Mouse (Mus musculus): ENCODE measurements around the gene Otoa.

Otoa gene

GRCm38 (mm10) chr7:121085500-121085899, 4.0 kb downstream of the Otoa start:
- Histone ChIP-seq H3K4me3 (replicated peaks; ENCODE audit: low read length) (no peak overlapping the region), H3K4me1 (replicated peaks; ENCODE audit: low read depth, low read length) (peaks cover 4% of the 10 kb centered on the region; the same call in 1 of the 2 replicates), H3K9me3 (ENCODE audit: low read length) (no peaks in the 10 kb centered on the region), H3K36me3 (ENCODE audit: insufficient read depth, low read length) (no peaks in the 10 kb centered on the region), H3K27me3 (ENCODE audit: insufficient read depth, low read length) (peaks cover 3% of the 10 kb centered on the region; the same call in 1 of the 2 replicates)
- no peak for TF ChIP-seq CTCF (conservative IDR thresholded peaks at IDR 0.05; ENCODE audit: low read length)
- no peak for TF ChIP-seq NANOG (IDR thresholded peaks at IDR 0.05; ENCODE audit: borderline replicate concordance, low read length)
- TF ChIP-seq POU5F1 (IDR thresholded peaks at IDR 0.05; ENCODE audit: borderline replicate concordance, low read length): no peak

DNA sequence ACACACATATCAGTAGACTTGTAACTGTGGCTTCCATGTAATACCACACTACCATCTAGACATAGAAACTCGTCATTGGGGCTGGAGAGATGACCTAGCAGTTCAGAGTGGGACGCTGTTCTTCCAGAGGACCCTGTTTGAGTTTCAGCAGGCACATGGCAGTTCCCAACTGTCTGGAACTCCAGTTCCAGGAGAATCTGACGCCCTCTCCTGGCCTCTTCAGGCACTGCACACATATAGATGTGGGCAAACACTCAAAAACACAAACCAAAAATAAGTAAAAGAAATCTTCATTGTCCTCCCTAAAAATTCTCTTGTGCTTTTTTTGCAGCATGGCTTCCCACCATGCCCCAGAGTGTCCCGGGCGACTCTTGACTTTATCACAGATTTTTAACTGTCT, 7.3 kb downstream of the Otoa start:
- peaks cover 3% of the 10 kb centered on the region for H3K4me1 ChIP-seq (replicated peaks; ENCODE audit: low read depth, low read length)
- no peaks in the 10 kb centered on the region for H3K9me3 ChIP-seq (ENCODE audit: low read length)
- H3K27me3 ChIP-seq (ENCODE audit: insufficient read depth, low read length): peaks cover 3% of the 10 kb centered on the region; the same call in 1 of the 2 replicates
- TF ChIP-seq CTCF (conservative IDR thresholded peaks at IDR 0.05; ENCODE audit: low read length) (peak; percentile 52), POU5F1 (IDR thresholded peaks at IDR 0.05; ENCODE audit: borderline replicate concordance, low read length) (no peak), NANOG (IDR thresholded peaks at IDR 0.05; ENCODE audit: borderline replicate concordance, low read length) (no peak)
- no peaks in the 10 kb centered on the region for H3K36me3 ChIP-seq (ENCODE audit: insufficient read depth, low read length)
- no peak overlapping the region for H3K4me3 ChIP-seq (replicated peaks; ENCODE audit: low read length)

GRCm38 (mm10) chr7:121090748-121091147, 9.3 kb downstream of the Otoa start:
- Histone ChIP-seq H3K9me3 (ENCODE audit: low read length) (no peaks in the 10 kb centered on the region), H3K27me3 (ENCODE audit: insufficient read depth, low read length) (peaks cover 3% of the 10 kb centered on the region; the same call in 1 of the 2 replicates), H3K4me3 (replicated peaks; ENCODE audit: low read length) (no peak overlapping the region), H3K4me1 (replicated peaks; ENCODE audit: low read depth, low read length) (peaks cover 3% of the 10 kb centered on the region), H3K36me3 (ENCODE audit: insufficient read depth, low read length) (no peaks in the 10 kb centered on the region)
- TF ChIP-seq NANOG (IDR thresholded peaks at IDR 0.05; ENCODE audit: borderline replicate concordance, low read length) (no peak), POU5F1 (IDR thresholded peaks at IDR 0.05; ENCODE audit: borderline replicate concordance, low read length) (no peak), CTCF (conservative IDR thresholded peaks at IDR 0.05; ENCODE audit: low read length) (no peak)

- peaks cover 3% of the 10 kb centered on the region; the same call in 1 of the 2 replicates for H3K27me3 ChIP-seq (ENCODE audit: insufficient read depth, low read length)
- no peak overlapping the region for H3K4me3 ChIP-seq (replicated peaks; ENCODE audit: low read length)
- no peaks in the 10 kb centered on the region for H3K9me3 ChIP-seq (ENCODE audit: low read length)
- TF ChIP-seq NANOG (IDR thresholded peaks at IDR 0.05; ENCODE audit: borderline replicate concordance, low read length): no peak
- no peak for TF ChIP-seq CTCF (conservative IDR thresholded peaks at IDR 0.05; ENCODE audit: low read length)
- TF ChIP-seq POU5F1 (IDR thresholded peaks at IDR 0.05; ENCODE audit: borderline replicate concordance, low read length): no peak
- H3K36me3 ChIP-seq (ENCODE audit: insufficient read depth, low read length): no peaks in the 10 kb centered on the region
- peaks cover 3% of the 10 kb centered on the region for H3K4me1 ChIP-seq (replicated peaks; ENCODE audit: low read depth, low read length)
These were observed 11.6 kb downstream of the Otoa start for GRCm38 (mm10) chr7:121093026-121093425.

DNA sequence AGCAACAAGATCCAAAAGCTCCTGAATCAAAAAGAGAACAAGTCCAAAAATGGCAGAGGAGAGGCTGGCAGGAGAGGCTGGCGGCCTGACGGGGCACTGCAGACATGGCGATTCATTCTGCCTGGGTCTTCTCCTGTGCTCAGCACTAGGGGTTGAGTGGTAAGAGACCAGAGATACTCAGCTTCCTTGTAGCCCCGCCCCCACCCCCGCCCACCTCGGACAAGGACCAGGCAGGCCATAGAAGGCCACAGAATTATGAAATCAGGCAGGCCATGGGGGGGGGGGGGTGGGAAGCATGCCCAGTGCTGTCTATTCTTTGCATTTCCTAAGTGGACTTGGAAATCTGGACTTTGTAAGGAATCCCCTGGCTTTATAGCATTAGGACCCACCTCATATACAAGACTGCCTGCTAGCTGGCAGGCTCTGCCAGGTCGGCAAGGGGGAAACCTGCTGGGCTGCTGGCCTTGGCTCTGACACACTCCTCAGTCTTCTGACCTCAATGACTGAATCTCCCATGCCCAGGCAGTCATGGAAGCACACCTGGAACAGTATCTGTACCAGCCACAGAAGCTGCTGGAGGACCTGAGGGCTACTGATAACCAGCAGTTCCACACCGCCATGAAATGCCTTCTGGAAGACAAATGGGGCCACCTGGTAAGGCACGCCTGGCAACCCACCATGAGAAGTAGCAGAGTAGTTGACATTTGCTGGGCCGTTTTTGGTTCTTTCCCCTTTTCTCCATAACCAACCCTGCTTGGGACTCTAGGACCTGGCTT, 17.4 kb downstream of the Otoa start:
- peaks cover 9% of the 10 kb centered on the region; the same call in 1 of the 2 replicates for H3K27me3 ChIP-seq (ENCODE audit: insufficient read depth, low read length)
- H3K9me3 ChIP-seq (ENCODE audit: low read length): no peaks in the 10 kb centered on the region
- no peak overlapping the region for H3K4me3 ChIP-seq (replicated peaks; ENCODE audit: low read length)
- TF ChIP-seq CTCF (conservative IDR thresholded peaks at IDR 0.05; ENCODE audit: low read length) (no peak), POU5F1 (IDR thresholded peaks at IDR 0.05; ENCODE audit: borderline replicate concordance, low read length) (no peak), NANOG (IDR thresholded peaks at IDR 0.05; ENCODE audit: borderline replicate concordance, low read length) (no peak)
- no peaks in the 10 kb centered on the region for H3K36me3 ChIP-seq (ENCODE audit: insufficient read depth, low read length)
- no peaks in the 10 kb centered on the region for H3K4me1 ChIP-seq (replicated peaks; ENCODE audit: low read depth, low read length)

DNA sequence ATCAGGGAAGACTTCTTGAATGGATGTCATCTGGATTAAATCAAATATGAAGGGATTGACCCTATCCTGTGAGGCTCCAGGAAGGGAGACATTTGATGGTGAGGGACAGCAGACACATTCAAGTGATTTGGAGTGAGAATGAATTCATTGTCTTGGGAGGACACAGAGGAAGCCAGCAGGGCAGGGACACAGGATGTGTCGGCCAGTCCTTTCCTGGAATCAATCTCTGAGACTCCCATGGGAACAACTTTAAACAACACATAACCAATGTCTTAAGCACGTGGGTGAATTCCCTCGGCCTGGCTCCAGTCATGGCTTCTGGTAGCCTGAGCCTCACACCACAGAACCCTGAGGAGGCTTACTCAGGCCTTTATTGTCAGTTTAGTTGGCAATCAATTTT, 26.4 kb downstream of the Otoa start:
- no peaks in the 10 kb centered on the region for H3K4me1 ChIP-seq (replicated peaks; ENCODE audit: low read depth, low read length)
- TF ChIP-seq POU5F1 (IDR thresholded peaks at IDR 0.05; ENCODE audit: borderline replicate concordance, low read length) (no peak), NANOG (IDR thresholded peaks at IDR 0.05; ENCODE audit: borderline replicate concordance, low read length) (no peak), CTCF (conservative IDR thresholded peaks at IDR 0.05; ENCODE audit: low read length) (no peak)
- H3K4me3 ChIP-seq (replicated peaks; ENCODE audit: low read length): no peak overlapping the region
- no peaks in the 10 kb centered on the region for H3K9me3 ChIP-seq (ENCODE audit: low read length)
- H3K36me3 ChIP-seq (ENCODE audit: insufficient read depth, low read length): no peaks in the 10 kb centered on the region
- H3K27me3 ChIP-seq (ENCODE audit: insufficient read depth, low read length): 0 out of 2 replicates have a peak, but pooled peaks cover under 1% of the 10 kb centered on the region

- H3K4me3 ChIP-seq (replicated peaks; ENCODE audit: low read length): no peak overlapping the region
- no peaks in the 10 kb centered on the region for H3K4me1 ChIP-seq (replicated peaks; ENCODE audit: low read depth, low read length)
- H3K36me3 ChIP-seq (ENCODE audit: insufficient read depth, low read length): no peaks in the 10 kb centered on the region
- H3K9me3 ChIP-seq (ENCODE audit: low read length): no peaks in the 10 kb centered on the region
- no peaks in the 10 kb centered on the region for H3K27me3 ChIP-seq (ENCODE audit: insufficient read depth, low read length)
- no peak for TF ChIP-seq POU5F1 (IDR thresholded peaks at IDR 0.05; ENCODE audit: borderline replicate concordance, low read length)
- TF ChIP-seq NANOG (IDR thresholded peaks at IDR 0.05; ENCODE audit: borderline replicate concordance, low read length): no peak
- TF ChIP-seq CTCF (conservative IDR thresholded peaks at IDR 0.05; ENCODE audit: low read length): no peak
These were observed 29.9 kb downstream of the Otoa start for GRCm38 (mm10) chr7:121111321-121111720.

GRCm38 (mm10) chr7:121111762-121112161, 30.3 kb downstream of the Otoa start:
- no peak for TF ChIP-seq CTCF (conservative IDR thresholded peaks at IDR 0.05; ENCODE audit: low read length)
- TF ChIP-seq NANOG (IDR thresholded peaks at IDR 0.05; ENCODE audit: borderline replicate concordance, low read length): no peak

More at GRCm38 (mm10) chr7:121111762-121112161, 30.3 kb downstream of the Otoa start:
- Histone ChIP-seq H3K4me3 (replicated peaks; ENCODE audit: low read length) (no peak overlapping the region), H3K4me1 (replicated peaks; ENCODE audit: low read depth, low read length) (no peaks in the 10 kb centered on the region), H3K36me3 (ENCODE audit: insufficient read depth, low read length) (no peaks in the 10 kb centered on the region), H3K9me3 (ENCODE audit: low read length) (no peaks in the 10 kb centered on the region), H3K27me3 (ENCODE audit: insufficient read depth, low read length) (no peaks in the 10 kb centered on the region)
